Mouse (Mus musculus) liver, adult (tissue): Measurements from ENCODE around the gene Trhr2.

Source experiments
- GATA4 ChIP-seq: IDR thresholded peaks from 2 replicates; pipeline ENCODE4 v1.6.1; 2014; ENCODE audit warnings: mild to moderate bottlenecking, low read length; ENCODE audit not compliant: insufficient replicate concordance

Trhr2 gene

DNA sequence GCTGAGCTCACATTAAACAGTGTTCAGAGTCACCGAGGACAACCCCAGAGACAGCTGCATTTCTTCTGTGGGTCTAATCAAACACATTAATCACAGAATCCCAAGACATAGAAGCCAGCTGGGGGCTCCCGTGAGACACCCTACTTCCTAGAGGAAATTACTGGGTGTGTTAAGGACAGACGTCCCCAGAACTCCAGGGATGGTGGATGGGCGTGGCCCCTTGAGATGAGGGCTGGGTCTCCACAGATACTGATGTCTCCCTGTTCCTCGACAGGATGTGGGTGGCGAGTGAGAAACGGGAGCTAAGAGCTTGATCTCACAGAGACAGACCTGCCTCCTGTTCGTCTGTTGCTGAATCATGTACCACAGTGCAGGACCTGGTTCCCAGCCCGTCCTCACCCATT is 17.7 kb downstream of the Trhr2 start:
- TF ChIP-seq GATA4, result no peak

DNA sequence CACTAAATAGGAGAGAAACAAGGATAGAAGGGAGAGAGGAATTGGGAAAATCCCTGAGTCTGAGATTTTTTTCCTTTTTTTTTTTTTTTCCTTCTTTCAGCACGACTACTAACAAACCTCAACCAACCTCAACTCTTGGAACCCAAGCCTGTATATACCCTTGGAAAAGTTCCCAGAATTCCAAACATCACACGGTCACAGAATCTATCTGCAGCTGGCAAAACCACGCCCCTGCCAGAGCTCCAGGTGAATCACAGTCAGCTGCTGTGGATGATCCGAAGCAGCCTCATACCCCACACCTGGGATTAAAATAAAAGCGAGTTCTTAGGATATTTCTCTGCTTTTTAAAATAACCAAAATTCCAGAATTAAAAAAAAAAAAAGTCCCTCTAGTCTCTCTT is 18.2 kb downstream of the Trhr2 start:
- TF ChIP-seq GATA4, result no peak

DNA sequence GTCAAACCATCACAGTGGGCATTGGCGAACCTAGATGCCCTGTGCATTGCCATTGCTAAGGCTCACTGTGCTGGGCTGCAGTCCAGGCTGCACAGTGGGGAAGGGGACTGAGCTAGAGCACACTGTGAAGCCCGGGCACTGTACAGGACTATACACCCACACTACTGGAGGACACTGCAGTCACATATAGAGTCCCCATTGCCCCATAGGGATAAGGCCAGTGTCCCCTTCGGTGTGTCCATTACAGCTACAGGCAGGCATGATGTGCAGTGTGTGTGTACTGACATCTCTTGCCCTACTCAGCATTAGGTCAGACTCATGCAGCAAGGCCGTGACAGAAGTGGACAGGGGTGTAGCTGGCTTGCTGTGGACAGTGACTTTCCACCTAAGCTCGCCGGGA is 18.8 kb downstream of the Trhr2 start:
- TF ChIP-seq GATA4, result no peak

DNA sequence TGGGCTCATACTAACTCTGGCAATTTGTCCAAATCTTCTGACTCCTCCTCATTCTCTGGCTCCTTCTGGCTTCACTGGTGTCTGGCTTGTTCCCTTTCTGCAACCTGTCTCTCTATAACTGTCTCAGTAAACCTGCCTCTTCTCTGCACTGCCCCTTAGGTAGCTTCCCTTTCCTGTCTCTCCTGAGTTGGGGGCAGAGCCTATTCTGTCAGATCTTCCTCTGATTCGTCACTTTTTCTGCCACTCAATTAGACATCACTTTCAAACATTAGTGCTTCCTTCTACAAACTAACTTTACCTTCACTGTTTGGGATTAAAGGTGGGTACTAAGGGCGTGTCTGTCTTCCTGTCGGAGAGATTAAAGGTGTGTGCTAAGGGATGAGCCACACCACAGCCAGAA is 19.8 kb downstream of the Trhr2 start:
- no peak for TF ChIP-seq GATA4

DNA sequence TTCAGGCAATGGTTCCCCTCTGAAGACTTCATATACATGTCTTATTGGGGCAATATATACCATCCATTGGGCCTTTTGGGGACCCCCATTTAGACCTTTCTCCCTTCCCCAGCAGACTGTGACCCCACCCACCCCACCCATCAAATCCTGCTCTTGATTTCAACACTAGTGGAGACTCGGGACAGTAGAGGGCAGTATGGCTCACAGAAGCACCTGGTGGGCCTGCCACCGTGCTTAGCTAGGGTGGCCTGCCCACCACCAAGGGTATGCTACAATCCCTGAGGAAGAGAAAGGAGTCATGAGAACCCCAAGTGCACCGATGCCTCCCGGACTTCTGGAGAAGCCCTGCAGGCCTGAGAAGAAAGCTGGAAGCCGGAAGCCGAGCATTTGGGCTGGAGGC is 21.7 kb downstream of the Trhr2 start:
- TF ChIP-seq GATA4, result no peak

DNA sequence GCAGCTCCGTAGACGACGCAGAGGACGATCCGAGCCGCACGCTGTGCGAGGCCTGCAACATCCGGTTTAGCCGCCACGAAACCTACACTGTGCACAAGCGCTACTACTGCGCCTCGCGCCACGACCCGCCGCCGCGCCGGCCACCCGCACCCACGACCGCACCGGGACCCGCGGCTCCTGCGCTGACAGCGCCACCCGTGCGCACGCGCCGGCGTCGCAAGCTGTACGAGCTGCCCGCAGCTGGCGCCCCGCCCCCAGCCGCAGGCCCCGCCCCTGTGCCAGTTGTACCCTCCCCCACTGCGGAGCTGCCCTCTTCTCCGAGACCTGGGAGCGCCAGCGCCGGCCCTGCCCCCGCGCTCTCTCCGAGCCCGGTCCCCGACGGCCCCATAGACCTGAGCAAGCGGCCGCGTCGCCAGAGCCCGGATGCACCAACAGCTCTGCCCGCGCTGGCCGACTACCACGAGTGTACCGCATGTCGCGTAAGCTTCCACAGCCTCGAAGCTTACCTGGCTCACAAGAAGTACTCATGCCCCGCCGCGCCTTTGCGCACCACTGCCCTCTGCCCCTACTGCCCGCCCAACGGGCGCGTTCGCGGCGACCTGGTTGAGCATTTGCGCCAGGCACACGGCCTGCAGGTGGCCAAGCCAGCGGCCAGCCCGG is 24.2 kb downstream of the Trhr2 start:
- no peak for TF ChIP-seq GATA4

DNA sequence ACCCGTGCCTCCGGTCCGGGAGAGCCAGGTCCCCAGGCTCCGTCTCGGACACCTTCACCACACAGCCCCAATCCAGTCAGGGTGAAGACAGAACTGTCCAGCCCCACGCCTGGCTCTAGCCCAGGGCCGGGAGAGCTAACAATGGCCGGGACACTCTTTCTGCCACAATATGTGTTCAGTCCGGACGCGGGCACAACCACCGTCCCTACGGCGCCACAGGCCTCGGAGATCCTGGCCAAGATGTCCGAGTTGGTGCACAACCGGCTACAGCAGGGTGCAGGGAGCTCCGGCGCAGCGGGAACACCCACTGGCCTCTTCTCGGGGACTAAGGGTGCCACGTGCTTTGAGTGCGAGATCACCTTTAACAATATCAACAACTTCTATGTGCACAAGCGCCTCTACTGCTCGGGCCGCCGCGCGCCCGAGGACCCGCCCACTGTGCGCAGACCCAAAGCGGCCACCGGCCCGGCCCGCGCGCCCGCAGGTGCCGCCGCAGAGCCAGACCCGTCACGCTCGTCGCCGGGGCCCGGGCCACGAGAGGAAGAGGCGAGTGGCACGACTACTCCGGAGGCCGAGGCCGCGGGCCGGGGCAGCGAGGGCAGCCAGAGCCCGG is 24.8 kb downstream of the Trhr2 start:
- TF ChIP-seq GATA4, result no peak

DNA sequence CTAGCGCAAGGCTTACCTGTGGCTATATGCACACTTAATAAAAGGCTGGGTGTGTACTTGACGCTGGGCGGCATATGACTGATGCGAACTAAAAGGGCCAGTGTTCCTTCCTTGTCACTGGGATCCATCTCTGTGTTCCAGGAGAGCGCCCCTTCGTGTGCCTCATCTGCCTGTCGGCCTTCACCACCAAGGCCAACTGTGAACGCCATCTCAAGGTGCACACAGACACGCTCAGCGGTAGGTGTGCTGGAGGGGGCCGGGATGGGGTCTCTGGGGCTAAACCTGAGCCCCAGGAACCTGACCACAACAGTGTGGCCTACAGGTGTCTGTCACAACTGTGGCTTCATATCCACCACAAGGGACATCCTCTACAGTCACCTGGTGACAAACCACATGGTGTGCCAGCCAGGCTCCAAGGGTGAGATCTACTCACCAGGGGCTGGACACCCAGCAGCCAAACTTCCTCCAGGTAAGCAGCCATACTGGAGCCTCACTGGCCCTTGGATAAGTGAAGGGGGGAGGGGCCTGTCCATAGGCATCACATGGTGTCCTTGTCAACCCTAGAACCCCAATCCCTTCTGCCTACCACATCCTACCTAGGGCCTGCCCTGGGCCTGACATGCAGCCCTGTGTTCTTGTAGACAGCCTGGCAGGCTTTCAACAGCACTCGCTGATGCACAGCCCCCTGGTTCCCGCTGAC is 25.6 kb downstream of the Trhr2 start:
- no peak for TF ChIP-seq GATA4

DNA sequence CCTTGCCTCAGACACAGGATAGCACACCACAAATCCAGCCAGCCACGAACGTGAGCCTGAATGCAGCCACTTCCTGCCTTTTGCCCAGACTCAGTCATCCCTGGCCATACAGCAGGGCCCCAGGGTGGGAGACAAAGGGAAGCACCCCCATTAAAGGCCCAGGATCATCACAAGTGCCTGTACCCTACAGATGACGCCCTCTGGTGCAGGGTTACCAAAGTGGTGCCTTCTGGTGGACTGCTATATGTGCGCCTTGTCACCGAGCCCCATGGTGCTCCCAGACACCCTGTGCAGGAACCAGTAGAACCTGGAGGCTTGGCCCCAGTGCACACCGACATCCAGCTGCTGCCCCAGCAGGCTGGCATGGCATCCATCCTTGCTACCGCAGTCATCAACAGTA is 27.0 kb downstream of the Trhr2 start:
- no peak for TF ChIP-seq GATA4

DNA sequence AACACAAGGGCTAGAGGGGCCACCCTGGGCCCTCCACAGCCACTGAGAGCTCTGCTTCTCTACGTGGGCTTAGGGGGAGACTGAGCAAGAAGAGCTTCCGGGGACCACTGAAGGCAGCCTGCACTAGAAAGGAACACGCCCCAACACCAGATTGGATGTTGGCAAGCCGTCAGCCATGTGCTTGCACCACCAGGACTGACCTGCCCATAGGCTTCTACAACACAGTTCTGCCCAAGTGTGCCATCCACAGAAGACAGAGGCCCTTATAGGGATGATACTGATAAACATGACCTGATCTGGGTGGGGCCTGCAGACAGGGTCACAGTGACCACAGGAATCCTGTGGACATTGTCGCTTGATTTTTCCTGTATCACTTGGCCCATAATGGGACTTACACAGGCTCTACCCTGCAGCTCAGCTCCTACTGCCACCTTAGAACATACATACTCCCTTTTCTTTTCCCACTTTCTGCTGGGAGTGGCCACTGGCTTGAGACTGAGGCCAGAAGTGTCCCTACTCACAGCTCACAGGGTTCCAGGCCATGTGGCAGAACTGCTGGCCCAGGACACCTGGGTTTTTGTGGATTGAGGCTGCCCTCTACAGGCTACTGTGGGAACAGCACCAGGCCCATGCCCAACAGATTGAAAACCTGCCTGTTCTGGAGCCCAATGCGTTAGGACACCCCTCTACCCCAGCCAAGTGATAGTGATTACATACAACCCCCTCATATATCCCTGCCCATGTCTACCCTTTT is 27.6 kb downstream of the Trhr2 start:
- TF ChIP-seq GATA4, result no peak

DNA sequence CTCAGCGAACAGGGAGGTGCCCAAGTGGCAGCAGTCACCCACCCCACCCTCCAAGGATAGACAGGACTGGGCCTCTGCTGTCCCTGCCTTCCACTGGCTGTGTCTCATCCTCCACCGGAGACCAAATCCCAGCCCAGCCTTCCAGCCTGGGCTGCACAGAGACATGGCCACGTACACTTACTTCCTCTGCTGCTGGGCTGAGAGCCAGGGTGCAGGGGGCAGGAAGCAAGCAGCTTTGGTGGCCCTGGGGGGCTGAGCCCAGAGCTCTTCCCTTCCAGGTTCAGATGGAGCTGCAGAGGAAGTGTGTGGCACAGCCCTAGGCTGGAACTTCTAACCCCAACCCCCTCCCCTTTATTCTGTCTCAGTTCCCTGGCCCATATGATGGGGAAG is 29.4 kb downstream of the Trhr2 start:
- peak; percentile 62; the same call in 1 of the 2 replicates for TF ChIP-seq GATA4

DNA sequence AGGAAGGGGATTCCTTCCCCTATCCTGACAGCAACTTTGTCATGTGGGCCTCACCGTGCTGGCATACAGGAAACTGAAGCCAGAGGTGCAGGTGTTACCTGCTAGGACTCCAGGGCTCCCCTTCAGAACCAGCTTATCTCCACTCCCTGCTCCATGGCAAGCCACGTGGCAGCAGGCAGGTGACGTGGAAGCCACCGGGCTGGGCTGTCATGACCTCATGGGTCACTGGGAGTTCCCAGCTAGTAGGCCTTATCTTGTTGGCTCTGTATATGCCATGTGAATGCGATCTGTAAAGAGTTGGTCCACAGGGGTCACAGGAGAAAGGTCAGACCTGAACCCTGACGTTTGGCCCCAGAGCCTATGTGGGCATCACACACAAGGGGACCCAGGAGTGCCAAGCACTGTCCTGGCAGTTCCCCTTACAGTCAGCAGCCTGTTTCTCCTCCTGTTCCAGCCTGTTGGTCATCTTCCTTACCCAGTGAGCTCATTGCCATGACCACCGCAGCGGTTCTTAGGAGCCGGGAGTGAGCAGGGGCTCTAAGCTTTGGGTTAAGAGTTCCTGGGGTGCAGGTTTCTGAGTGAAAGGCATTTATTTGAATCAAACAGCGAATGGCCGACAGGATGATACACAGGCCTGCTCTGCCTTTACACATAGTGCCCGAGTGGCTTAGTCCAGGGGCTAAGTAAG is 30.0 kb downstream of the Trhr2 start:
- peak; percentile 97 for TF ChIP-seq GATA4

DNA sequence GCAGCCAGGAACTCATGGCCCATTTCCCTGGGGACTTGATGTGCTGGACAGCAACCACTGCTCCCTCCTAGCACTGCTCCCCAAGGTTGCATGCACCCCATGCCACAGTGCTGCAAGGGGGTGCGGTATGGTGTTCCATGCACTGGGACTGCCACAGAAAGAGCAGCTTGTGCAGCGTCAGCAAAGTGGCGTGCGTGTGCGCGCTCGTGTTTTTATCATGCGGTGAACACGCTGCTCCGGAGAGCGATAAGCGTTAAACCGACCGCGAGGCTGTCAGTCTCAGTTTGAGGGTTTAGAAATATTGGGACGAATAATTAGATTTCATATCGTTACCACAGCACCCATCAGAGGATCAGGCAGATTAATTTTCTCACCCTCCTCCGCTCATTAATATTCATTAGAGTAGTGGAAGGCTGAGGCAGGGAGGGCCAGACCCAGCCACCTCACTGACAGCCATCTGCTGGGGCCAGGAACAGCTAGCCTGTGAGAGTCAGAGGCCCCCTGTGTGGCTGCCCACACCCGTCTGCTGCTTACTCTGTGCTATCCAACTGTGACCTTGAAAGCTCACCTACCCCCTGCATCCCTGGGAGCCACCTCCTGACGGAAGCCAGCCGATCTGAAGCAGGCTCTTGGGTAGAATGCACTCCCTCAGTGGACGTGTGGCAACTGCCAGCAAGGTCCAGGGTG is 30.9 kb downstream of the Trhr2 start:
- no peak for TF ChIP-seq GATA4

DNA sequence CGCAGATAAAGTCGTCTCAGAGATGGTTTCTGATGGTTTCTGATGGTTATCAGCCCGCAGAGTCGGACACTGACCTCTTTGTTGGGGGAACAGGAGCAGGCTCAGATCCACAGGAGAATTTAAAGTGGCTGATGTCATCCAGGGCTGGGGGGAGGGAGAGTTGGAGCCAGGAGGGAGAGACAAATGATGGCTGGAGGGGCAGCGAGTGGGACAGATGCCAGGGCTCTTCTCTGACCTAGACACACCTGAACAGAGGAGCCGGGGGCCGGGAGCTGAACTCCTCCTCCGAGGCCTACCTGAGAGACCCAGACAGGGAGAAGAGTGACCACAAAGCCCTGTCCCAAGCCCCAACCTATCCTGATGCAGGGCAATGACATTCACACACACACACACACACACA is 31.5 kb downstream of the Trhr2 start:
- no peak for TF ChIP-seq GATA4

DNA sequence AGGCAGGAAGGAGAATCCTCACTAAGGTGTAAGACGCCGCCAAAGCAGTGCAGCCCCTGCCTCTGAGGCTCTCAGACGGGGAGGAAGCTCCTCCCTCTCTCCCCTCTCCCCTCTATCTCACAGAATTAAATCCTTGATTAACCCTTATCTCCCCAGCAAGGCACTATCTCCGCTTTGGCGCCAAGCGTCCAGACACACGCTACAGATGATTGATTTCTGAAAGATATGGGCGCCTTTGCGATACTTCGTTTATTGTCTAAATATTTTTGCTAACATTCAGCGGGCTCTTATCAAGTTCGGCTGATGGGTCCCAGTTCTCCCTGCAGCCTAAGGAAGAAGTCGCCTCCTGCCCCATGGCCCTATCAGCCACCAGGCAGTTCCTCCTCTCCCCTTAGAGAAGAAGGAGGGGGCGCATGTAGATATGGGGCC is 34.4 kb downstream of the Trhr2 start:
- peak; percentile 75; the same call in 1 of the 2 replicates for TF ChIP-seq GATA4

DNA sequence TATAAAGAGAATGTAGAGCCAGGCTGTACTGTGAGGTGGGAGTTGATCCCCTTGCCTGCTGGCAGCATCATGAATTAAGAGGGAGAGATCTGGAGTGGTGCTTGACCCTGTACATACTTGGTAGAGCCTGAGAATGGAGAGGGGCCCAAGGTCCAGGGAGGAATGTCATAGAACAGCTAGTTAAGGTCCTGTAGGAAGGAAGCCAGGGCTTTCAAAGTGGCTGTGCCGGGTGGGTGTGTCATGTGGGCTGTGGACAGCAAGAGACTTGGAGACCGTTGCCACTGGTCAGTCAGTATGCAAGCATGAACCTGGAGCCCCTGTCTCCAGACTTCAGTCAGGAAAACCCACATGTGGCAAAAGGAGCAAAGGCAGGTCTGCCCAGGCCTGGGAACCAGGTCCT is 35.4 kb downstream of the Trhr2 start:
- no peak for TF ChIP-seq GATA4
